Mouse (Mus musculus): ENCODE results near the gene Gm3336.

Gm3336 gene

DNA sequence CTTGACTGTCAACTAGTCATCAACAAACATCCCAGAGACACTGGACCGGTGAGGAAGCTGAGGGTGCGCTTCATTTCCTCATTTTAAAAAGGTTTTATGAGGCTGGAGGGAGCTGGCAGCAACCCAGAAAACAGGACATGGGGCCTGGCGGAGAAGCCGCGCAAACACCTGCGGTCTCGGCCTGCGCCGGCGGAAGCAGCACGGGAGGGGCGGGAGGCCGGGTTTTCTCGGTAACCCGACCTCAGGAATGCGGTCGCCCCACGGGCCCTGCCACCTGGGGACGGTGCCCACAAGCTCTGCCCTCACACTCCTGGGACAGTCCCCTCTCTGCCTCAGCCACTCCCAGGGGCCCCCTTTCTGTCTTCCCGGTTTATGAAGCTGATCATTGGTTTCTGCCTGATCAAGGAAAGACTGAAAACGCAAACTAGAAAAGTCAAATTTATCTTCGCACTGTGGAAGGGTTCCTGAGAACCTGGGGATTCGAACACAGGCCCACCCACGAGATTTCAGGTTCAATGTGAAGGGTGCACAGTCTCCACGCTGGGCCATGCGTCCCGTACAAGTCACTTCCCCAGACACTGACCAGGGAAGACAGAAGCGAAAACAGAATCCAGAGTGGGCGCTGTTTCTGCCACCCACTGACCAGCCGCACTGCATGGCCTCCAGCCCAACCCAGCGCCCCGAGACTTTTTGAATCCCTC lies 22.9 kb upstream of the Gm3336 start:
- DNase-seq (ENCODE audit: low read depth, low spot score): peak; percentile 88

DNA sequence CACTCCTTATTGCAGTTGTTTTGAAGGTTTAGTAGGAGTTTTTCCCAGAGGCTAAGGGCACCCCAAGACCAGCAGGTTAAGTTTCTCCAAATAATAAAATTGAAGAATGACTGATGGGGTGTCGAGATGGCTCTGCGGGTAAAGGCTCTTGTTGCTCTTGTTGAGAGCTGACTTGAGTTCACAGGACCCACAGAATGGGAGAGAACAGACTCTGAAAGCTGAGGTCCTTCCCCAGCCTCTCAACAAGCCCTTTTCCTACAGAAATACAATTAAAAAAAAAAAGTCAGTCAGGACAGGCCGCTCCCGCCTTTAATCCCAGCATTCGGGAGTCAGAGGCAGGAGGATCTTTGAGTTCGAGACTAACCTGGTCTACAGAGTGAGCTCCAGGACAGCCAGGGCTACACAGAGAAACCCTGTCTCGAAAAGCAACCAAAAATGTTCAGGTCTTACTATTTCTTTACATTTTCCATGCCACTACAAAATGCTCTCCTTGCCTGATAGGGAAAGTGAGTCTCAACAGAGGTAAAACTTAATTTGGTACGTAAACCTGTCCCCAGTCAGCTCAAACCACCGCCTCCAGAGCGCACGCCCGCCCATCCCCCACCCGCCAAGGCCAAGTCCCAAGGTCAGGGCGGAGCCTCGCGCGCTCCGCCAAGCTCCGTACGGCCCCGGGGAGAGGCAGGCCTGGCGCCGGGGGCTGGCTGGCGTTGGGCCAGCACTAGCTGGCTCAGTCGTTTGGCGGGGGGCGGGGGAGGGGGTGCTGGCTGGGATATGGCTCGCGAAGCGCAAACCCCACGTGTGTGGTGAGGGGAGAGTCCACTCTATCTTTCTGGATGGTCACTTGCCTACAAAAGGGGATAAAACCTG lies 22.1 kb upstream of the Gm3336 start:
- peak; percentile 92 for DNase-seq (ENCODE audit: low read depth, low spot score)

DNA sequence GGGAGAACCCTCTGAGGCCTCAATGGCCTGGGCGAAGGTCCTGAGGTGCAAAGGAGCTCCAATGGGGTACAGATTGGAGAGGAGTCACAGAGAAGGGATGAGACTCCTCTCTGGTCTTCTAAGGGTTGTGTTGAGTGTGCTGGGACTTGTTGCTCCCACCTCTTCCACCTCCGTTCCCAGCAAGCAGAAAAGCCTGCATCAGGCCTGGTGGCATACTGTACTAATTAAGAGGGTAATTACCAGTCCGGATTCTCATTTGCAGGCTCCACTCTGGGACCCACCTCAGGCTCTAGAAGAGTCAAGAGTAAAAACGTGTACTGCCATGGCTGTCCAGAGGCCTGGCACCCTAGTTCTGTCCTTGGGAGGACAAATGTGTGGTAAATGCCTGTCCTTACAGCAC lies 21.4 kb upstream of the Gm3336 start:
- peak; percentile 29 for DNase-seq (ENCODE audit: low read depth, low spot score)

DNA sequence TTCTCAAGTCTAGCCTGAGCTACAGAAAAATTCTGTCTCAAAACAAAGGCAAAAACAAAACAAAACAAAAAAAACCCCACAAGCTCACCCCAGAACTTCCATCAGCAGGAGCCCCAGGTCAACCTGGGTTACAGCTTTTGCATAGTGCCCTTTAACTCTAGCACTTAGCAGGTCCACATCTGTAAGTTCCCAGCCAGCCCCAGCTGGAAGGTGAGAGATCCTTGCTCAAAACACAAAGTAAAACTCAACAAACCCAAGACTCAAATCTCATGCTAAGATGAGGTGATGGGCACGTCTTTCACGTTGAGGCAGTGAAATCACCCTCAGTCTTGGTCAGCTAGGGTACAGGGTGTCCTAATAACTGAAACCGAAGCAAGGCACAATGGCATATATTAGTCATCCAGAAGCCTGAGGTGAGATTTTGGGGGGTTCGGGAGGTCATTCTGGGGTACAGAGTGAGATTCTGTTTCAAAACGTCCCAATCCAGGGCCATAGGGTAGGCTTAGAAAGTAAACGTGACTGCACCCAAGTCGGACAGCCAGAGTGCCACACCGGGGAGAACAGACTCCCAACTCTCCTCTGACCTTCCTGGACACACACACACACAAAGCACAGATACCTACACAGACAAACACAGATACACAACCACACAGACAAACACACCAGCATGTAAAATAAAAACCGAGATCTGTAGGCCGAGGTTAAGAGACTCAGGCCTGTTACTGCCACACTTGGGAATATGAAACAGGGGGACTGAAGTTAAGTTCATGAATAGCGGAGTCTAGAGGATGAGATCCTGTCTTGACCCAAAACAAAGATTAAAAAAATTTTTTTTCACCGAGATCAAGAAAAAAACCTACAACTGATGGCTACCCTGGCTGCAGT lies 20.7 kb upstream of the Gm3336 start:
- DNase-seq (ENCODE audit: low read depth, low spot score): peak; percentile 41

DNA sequence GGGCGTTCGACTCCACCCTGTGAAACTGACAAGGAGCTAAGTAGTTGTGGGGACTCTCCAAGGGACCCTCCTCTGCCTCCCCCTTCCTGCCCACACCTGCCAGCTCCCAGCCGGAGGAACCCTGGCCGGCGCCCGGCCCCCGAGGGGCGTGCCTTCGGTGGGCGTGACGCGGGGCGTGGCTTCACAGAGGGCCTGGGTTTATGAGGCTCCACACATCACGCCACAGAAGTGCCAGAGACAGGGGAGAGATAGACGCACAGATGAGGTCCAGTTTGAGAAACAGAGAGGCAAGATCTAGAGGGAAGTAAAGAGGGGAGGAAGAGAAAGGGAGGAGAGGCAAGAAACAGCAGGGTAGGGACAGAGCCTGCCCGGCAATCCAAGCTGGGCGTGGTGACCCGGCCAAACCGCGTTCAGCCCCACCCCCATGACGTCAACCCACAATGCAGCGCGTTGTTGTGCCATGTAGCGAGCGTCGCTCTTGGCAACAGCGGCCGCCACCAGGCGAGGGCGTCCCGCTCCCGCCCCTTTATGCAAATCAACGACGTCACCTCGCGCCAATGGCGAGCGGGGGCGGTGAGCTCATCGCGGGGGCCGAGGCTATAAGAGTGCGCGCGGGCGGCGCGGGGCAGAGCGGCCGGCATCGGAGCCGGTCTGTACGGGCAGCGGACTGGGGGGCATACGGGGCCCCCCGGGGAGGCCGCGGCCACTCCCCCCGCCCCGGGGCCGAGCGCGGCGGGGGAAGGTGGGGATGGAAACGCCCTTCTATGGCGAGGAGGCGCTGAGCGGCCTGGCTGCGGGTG lies 19.8 kb upstream of the Gm3336 start, which contains the start of gene Jund:
Gene Jund, plus strand, starts transcription at position 640 of the 800 bp plus-strand sequence.
- DNase-seq (ENCODE audit: low read depth, low spot score): peak; percentile 99

DNA sequence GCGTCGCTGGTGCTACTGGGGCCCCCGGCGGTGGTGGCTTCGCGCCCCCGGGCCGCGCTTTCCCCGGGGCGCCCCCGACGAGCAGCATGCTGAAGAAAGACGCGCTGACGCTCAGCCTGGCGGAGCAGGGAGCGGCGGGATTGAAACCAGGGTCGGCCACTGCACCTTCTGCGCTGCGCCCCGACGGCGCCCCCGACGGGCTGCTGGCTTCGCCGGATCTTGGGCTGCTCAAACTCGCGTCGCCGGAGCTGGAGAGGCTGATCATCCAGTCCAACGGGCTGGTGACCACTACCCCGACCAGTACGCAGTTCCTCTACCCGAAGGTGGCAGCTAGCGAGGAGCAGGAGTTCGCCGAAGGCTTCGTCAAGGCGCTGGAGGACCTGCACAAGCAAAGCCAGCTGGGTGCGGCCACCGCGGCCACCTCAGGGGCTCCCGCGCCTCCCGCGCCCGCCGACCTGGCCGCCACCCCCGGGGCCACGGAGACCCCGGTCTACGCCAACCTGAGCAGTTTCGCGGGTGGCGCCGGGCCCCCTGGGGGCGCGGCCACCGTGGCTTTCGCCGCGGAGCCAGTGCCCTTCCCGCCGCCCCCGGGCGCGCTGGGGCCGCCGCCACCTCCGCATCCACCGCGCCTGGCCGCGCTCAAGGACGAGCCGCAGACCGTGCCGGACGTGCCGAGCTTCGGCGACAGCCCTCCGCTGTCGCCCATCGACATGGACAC lies 19.1 kb upstream of the Gm3336 start:
- no peak for DNase-seq (ENCODE audit: low read depth, low spot score)

DNA sequence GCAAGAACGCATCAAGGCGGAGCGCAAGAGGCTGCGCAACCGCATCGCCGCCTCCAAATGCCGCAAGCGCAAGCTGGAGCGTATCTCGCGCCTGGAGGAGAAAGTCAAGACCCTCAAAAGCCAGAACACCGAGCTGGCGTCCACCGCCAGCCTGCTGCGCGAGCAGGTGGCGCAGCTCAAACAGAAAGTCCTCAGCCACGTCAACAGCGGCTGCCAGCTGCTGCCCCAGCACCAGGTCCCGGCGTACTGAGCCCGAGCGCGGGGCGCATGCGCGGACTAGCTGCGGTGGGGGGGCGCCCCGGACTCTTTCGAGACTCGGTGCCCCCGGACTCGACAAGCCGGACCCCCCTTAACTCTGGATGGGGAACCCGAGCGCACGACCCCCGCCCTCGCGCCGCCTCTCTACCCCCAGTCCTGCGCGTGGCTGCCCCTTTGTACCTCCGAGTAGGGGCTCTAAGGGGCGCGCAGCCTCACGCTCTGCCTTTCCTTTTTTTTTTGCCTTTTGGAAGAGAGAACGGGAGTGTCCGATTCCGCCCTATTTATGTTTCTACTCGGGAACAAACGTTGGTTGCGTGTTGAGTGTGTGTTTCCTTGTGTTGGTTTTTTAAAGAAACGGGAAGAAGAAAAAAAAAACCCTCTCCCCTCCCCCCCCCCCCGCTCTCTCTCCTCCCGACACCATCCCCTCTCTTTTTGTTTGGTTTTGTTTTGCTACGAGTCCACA lies 18.3 kb upstream of the Gm3336 start:
- peak; percentile 87 for DNase-seq (ENCODE audit: low read depth, low spot score)

DNA sequence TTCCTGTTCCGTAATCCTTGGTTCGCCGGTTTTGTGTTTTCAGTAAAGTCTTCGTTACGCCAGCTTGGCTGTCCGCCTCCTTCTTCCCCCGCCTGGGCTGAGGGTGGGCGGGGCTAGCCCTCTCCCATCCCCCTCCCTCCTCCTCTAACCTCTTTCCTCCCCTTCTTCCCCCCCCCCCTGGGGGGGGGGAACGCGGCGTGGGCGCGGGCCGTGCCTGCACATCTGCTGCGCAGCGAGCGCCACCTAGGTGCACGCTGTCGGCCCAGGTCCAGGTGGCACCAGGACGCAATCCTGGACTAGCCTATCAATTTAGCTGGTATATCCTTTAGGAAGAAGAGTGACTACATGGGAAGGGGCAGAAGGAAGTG lies 17.8 kb upstream of the Gm3336 start:
- peak; percentile 97 for DNase-seq (ENCODE audit: low read depth, low spot score)

DNA sequence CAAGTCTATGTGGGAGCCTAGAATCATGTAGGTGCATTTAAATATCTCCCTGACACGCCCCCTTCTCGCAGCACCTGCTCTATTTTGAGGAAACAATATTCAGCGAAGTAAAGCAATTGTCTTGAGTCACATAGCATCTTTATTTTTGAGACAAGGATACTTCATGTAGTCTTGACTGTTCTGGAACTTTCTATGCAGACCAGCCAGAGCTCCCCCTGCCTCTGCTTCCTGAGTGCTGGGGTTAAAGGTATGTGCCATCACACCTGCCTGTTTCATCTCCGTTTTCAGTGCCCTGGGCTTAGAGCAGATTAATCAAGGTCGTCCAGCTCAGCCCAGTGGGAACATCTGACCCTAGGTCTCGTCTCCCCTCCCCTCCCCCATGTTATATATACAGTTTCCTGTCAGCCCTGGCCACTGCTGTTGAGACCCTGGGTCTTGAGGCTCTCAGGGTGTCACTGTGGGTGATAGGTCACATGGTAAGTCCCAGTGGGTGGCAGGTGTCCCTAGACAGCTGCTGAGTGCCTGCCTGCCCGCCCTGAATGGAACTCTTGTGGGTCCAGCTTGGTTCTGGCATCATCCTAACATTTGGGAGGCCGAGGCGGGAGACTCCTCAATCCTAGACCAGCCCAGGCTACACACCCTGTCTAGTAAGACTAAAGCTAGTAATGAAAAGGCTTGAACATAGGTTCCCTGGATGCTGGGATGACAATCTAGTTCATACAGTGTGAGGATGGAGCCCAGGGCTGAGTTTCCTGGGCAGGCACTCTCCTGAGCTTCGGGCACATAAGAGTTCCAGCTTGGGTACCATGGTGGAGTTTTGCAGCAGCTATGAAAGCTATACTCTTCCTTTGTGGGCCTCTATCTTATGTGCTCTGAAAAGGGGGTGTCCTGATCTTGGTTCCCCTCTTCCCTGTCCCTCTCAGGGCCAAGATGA lies 17.0 kb upstream of the Gm3336 start:
- DNase-seq (ENCODE audit: low read depth, low spot score): peak; percentile 63

DNA sequence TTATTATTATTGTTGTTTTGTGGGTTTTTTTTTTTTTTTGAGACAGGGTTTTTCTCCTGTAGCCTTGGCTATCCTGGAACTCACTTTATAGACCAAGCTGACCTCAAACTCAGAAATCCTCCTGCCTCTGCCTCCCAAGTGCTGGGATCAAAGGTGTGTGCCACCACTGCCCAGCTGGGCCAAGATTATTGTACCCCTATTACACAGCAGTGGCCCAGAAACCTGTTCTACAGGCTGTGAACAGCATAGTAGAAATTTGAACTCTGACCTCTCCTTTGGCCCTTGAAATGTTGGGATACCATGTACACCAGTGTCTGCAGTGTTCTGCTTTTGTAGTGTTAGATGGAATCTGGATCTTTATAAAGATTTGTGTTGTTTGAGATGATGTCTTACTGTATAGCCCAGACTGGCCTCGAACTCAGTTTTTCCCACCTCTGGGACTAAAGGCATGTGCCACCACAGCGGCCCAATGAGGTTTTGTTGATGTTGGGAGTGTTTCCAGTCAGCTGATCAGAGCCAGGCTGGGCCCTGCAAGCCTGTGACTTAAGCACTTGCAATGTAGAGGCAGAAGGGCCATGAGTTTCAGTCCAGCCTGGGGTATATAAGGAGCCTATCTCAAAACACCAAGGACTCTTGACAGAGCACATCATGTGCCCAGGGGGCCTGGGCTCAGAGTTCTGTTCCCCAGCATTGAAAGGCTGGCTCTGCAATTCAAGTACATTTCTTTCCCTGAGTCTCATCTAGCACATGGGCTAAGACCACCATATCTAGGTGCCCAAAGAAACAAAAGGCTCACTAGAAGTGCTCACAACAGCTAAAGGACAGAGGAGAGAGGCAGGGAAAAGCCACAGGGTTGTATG lies 16.1 kb upstream of the Gm3336 start:
- peak; percentile 65 for DNase-seq (ENCODE audit: low read depth, low spot score)

DNA sequence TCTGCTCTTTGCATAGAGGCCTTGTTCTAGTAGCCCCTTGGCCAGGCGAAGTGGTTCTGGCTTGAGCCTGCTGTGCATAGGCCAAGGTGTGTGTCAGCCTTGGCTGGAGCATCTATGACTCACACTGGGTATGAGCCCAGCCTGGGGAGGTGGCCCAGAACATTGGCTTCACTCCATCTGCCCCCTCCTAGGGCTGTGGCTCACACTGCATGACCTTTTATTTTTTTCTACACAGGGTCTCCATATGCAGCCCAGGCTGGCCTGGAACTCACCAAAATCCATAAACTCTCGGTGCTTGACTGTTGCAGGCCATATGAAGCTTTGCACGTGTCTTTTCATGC lies 15.5 kb upstream of the Gm3336 start:
- DNase-seq (ENCODE audit: low read depth, low spot score): peak; percentile 59

DNA sequence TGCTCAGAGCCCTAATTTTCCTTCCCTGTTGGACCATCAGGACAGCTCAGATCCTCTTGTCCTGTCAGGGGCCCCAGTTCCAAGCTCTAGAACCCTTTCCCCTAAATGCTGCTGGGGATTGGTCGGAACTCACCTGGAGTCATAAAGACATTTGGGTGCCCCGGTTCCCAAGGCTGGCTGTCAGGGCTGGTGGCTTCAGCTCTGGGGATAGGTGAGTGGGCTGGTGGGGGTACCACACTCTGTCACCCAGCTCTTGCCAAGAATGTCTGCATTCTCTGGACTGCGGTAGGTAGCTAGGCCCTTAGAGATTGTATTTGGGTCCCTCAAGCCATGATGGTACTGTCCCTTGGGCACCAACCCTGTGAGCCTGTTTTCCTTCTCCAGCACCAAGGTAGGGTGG lies 15.1 kb upstream of the Gm3336 start, which contains the start of gene Iqcn:
Gene Iqcn, plus strand, starts transcription at position 171 of the 400 bp plus-strand sequence.
- peak; percentile 35 for DNase-seq (ENCODE audit: low read depth, low spot score)

DNA sequence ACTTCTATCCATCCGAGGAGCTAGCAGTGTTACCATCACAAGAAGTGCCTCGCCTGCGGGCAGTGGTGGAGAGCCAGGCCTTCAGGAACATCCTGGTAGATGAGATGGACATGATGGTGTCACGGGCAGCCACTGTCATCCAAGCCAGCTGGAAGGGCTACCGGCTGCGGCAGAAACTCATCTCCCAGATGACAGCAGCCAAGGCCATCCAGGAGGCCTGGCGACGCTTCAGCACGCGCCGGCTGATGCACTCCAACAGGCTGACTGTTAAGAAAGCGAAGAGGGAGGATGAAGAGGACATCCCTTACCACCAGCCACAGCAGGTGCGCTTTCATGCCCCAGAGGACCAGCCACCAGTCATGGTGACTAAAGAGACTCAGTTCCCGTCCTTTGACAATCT lies 10.1 kb upstream of the Gm3336 start:
- DNase-seq (ENCODE audit: low read depth, low spot score): no peak

DNA sequence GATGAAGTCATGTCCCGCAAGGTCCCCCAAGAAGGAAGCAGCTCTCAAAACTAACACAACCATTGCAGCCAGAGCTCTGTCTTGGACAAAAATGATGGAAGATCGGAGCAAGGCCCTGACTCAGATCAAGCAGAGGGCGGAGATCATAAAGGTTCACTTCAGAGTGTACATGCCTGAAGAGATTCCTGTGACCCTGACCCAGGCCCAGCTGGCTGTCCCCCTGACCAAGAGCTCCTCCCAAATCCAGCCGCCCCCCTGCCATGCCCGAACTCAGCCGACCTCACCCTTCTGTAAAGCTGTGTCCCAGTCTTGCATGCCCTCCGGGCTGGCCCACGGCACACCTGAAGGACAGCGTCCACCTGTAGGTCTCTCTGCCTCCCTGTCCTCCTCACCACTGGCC lies 8.5 kb upstream of the Gm3336 start:
- no peak for DNase-seq (ENCODE audit: low read depth, low spot score)

DNA sequence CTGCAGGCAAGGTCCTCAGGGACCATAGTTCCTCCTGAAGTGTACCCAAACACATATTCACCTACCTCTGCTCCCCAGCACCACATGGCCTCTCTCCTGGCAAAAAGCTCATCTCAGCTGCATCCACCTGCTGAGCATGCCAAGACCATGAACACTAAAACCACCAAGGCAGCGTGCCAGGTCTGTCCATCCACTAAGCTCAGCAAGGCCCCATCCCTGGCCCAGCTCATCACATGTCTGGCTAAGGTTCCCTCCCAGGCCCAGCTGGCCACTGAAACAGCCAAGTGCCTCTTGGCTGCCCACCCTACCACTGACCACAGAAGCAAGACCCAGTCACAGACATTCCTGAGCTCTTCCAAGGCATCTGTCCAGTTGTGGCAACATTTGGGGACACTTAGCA lies 8.0 kb upstream of the Gm3336 start:
- DNase-seq (ENCODE audit: low read depth, low spot score): no peak

DNA sequence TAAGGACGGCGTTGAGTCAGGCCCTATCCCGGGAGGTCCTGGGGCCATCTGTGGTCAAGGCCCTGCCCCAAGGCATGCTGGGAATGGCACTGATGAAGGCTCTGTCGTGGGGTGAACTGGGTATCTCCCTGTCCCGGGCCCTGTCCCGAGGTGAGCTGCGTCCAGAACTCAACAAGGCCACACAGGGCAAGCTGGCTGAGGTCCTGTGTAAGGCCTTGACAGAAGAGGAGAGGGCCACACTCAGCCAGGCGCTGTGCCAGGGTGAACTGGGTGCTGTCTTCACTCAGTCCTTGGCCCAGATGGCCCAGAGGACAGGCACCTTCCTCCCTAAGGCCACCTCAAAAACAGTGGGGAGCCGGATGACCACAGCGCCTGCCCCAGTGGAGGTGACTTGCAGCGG lies 7.3 kb upstream of the Gm3336 start:
- DNase-seq (ENCODE audit: low read depth, low spot score): no peak

DNA sequence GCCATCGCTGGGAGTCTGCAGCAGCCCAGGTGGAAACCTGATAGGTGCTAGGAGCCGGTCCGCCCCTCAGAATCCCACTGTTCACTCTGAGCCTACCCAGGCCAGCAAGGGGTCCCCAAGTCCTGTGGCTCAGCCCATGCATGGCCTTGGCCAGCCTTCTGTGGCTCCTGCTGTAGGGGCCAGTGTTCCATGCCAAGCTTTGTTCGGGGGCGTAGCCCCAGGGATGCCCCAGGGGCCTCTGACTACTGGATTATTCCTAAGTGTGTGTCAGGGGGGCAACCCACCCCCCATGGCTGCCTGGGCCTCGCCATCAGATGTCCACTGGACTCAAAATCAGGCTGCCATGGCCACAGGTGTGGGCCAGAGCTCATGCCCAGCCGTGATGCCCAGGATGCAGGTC lies 4.4 kb upstream of the Gm3336 start:
- DNase-seq (ENCODE audit: low read depth, low spot score): no peak

DNA sequence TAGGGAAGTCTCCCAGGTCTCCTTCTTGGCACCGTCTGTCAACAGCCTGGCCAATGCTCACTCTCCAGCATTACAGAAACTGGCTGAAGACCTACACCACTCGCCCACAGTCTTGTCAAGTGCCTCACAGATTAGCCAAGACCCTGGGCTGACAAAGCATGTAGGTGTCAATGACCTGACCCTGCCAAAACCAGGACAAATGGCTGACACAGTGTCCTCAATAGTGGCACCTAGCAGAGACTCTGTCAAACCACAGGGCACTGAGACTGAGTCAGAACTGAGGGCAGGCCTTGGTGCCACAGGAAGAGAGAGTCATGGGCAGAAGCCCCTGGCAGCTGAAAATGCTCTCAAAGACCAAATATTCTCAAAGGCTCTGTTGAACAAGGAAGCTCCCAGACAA lies 3.3 kb upstream of the Gm3336 start:
- DNase-seq (ENCODE audit: low read depth, low spot score): no peak
